Mouse (Mus musculus): Measurements from ENCODE around the gene Phldb2.

Phldb2 gene

GRCm38 (mm10) chr16:45953394-45953793, at the start of gene Phldb2:
Gene Phldb2, minus strand, starts transcription at chr16:45953598.
- in situ Hi-C loops (cut with MboI, MseI): no loop called here

- in situ Hi-C loops (cut with MboI, MseI): loop anchor here (25.0 kb wide), 1 partner anchor 764 kb away; no protein-coding TSS in a partner anchor
These were observed 48.3 kb upstream of the Phldb2 start for GRCm38 (mm10) chr16:46001550-46002166.

- in situ Hi-C loops (cut with MboI, MseI): loop anchor here (25.0 kb wide), 1 partner anchor 764 kb away; no protein-coding TSS in a partner anchor
These were observed 47.6 kb upstream of the Phldb2 start for GRCm38 (mm10) chr16:46000976-46001375.

GRCm38 (mm10) chr16:45999374-46000191, 46.2 kb upstream of the Phldb2 start:
- in situ Hi-C loops (cut with MboI, MseI): loop anchor here (25.0 kb wide), 1 partner anchor 762 kb away; no protein-coding TSS in a partner anchor

- in situ Hi-C loops (cut with MboI, MseI): no loop called here
These were observed 44.8 kb upstream of the Phldb2 start for GRCm38 (mm10) chr16:45998231-45998630.

GRCm38 (mm10) chr16:45990901-45991676, 37.7 kb upstream of the Phldb2 start:
- in situ Hi-C loops (cut with MboI, MseI): no loop called here

- in situ Hi-C loops (cut with MboI, MseI): loop anchor here (10.0 kb wide), 1 partner anchor 109 kb away; no protein-coding TSS in a partner anchor
These were observed 32.8 kb upstream of the Phldb2 start for GRCm38 (mm10) chr16:45986236-45986635.

- in situ Hi-C loops (cut with MboI, MseI): loop anchor here (10.0 kb wide), 1 partner anchor 110 kb away; no protein-coding TSS in a partner anchor
These were observed 31.5 kb upstream of the Phldb2 start for GRCm38 (mm10) chr16:45984610-45985606.

GRCm38 (mm10) chr16:45976251-45976650, 22.9 kb upstream of the Phldb2 start:
- in situ Hi-C loops (cut with MboI, MseI): loop anchor here (5.0 kb wide), 1 partner anchor 214 kb away; no protein-coding TSS in a partner anchor

- in situ Hi-C loops (cut with MboI, MseI): no loop called here
These were observed 20.7 kb upstream of the Phldb2 start for GRCm38 (mm10) chr16:45973959-45974686.

- in situ Hi-C loops (cut with MboI, MseI): no loop called here
These were observed 16.8 kb upstream of the Phldb2 start for GRCm38 (mm10) chr16:45970187-45970586.

- in situ Hi-C loops (cut with MboI, MseI): loop anchor here (5.0 kb wide), 1 partner anchor 126 kb away; no protein-coding TSS in a partner anchor
These were observed 15.3 kb upstream of the Phldb2 start for GRCm38 (mm10) chr16:45968716-45969115.

GRCm38 (mm10) chr16:45967471-45967870, 14.1 kb upstream of the Phldb2 start:
- in situ Hi-C loops (cut with MboI, MseI): loop anchor here (5.0 kb wide), 1 partner anchor 125 kb away; no protein-coding TSS in a partner anchor

GRCm38 (mm10) chr16:45966604-45967003, 13.2 kb upstream of the Phldb2 start:
- in situ Hi-C loops (cut with MboI, MseI): loop anchor here (5.0 kb wide), 1 partner anchor 124 kb away; no protein-coding TSS in a partner anchor

GRCm38 (mm10) chr16:45964777-45965176, 11.4 kb upstream of the Phldb2 start:
- in situ Hi-C loops (cut with MboI, MseI): loop anchor here (5.0 kb wide), 1 partner anchor 122 kb away; no protein-coding TSS in a partner anchor

- in situ Hi-C loops (cut with MboI, MseI): no loop called here
These were observed 10.4 kb upstream of the Phldb2 start for GRCm38 (mm10) chr16:45963837-45964236.

GRCm38 (mm10) chr16:45963088-45963487, 9.7 kb upstream of the Phldb2 start:
- in situ Hi-C loops (cut with MboI, MseI): no loop called here

- in situ Hi-C loops (cut with MboI, MseI): no loop called here
These were observed 7.6 kb upstream of the Phldb2 start for GRCm38 (mm10) chr16:45960978-45961377.

- in situ Hi-C loops (cut with MboI, MseI): no loop called here
These were observed 3.1 kb upstream of the Phldb2 start for GRCm38 (mm10) chr16:45956390-45956950.
